In genomic region chr17:28362653-28363292, GRCm38 (mm10) we compare ENCODE assay signal across 8 mouse cellular contexts. TPM values are rescaled to one million over a fixed set of nuclear protein-coding genes. Genes with fewer than 3 reads are reported as not detected.
DNase-seq lines count a peak whose midpoint lies in the region; ATAC-seq and TF ChIP-seq lines count a peak whose summit lies in the region.

No protein-coding gene starts in this region.

- TF ChIP-seq EP300 in heart, adult 2 months (IDR thresholded peaks at IDR 0.05; ENCODE audit: insufficient read depth, low read depth, low read length): no peak

- 4% methylated on average over 25 of the region's 25 CpGs for WGBS in heart, embryonic 16.5 days
- 7% methylated on average over 25 of the region's 25 CpGs for WGBS in heart, adult 2 months
- 1% methylated on average over 25 of the region's 25 CpGs for WGBS in embryonic facial prominence, embryonic 11.5 days
- 7% methylated on average over 25 of the region's 25 CpGs for WGBS in intestine, embryonic 15.5 days
- WGBS in neural tube, embryonic 11.5 days: under 1% methylated on average over 24 of the region's 25 CpGs

- no peaks in the 10 kb centered on the region for H3K9me3 ChIP-seq in heart, embryonic 16.5 days (replicated peaks; ENCODE audit: control insufficient read depth, low read length)
- no peaks in the 10 kb centered on the region for H3K9me3 ChIP-seq in embryonic facial prominence, embryonic 11.5 days (replicated peaks; ENCODE audit: control insufficient read depth, low read length)
- H3K9me3 ChIP-seq in intestine, embryonic 15.5 days: no peaks in the 10 kb centered on the region
- H3K9me3 ChIP-seq in neural tube, embryonic 11.5 days (ENCODE audit: control insufficient read depth, low read length): no peaks in the 10 kb centered on the region

- peak overlapping the region; percentile 61 for H3K4me2 ChIP-seq in heart, embryonic 16.5 days (ENCODE audit: low read depth, low read length)
- H3K4me2 ChIP-seq in embryonic facial prominence, embryonic 11.5 days (ENCODE audit: low read depth, low read length): peak overlapping the region; percentile 33
- H3K4me2 ChIP-seq in intestine, embryonic 15.5 days (replicated peaks): peak overlapping the region; percentile 62
- peak overlapping the region; percentile 50 for H3K4me2 ChIP-seq in neural tube, embryonic 11.5 days (ENCODE audit: low read depth)

- TF ChIP-seq CTCF in heart, adult 2 months (IDR thresholded peaks at IDR 0.05): no peak

- H3K4me3 ChIP-seq in heart, embryonic 16.5 days (ENCODE audit: low read length): peak overlapping the region; percentile 44
- H3K4me3 ChIP-seq in heart, adult 2 months: no peak overlapping the region; the same call in 1 of the 2 replicates
- H3K4me3 ChIP-seq in embryonic facial prominence, embryonic 11.5 days (ENCODE audit: low read depth, low read length): peak overlapping the region; percentile 26
- peak overlapping the region; percentile 27 for H3K4me3 ChIP-seq in intestine, embryonic 15.5 days (replicated peaks)
- peak overlapping the region; percentile 22 for H3K4me3 ChIP-seq in neural tube, embryonic 11.5 days (ENCODE audit: low read depth, low read length)

- TF ChIP-seq POLR2A in heart, adult 2 months (IDR thresholded peaks at IDR 0.05; ENCODE audit: insufficient read depth, low read depth, low read length): no peak

- intact Hi-C loops in heart, adult 2 months (cut with DNase I): no loop called here

- peaks cover 15% of the 10 kb centered on the region for H3K4me1 ChIP-seq in heart, embryonic 16.5 days (ENCODE audit: control insufficient read depth, insufficient read depth, low read length)
- H3K4me1 ChIP-seq in heart, adult 2 months (ENCODE audit: control insufficient read depth, insufficient read depth, low read length): no peaks in the 10 kb centered on the region
- H3K4me1 ChIP-seq in embryonic facial prominence, embryonic 11.5 days (ENCODE audit: control insufficient read depth, insufficient read depth, low read length): peaks cover 6% of the 10 kb centered on the region
- H3K4me1 ChIP-seq in intestine, embryonic 15.5 days (replicated peaks): peaks cover 24% of the 10 kb centered on the region
- H3K4me1 ChIP-seq in neural tube, embryonic 11.5 days (ENCODE audit: control insufficient read depth, insufficient read depth, low read length): peaks cover 7% of the 10 kb centered on the region; the same call in 1 of the 2 replicates

- H3K79me2 ChIP-seq in heart, adult 2 months (replicated peaks; ENCODE audit: control insufficient read depth, insufficient read depth, low read length): no peaks in the 10 kb centered on the region

- no peak overlapping the region for H3K27ac ChIP-seq in heart, embryonic 16.5 days (ENCODE audit: low read length)
- no peak overlapping the region for H3K27ac ChIP-seq in heart, adult 2 months
- H3K27ac ChIP-seq in embryonic facial prominence, embryonic 11.5 days (replicated peaks; ENCODE audit: low read depth, low read length): no peak overlapping the region
- no peak overlapping the region for H3K27ac ChIP-seq in intestine, embryonic 15.5 days
- H3K27ac ChIP-seq in neural tube, embryonic 11.5 days (ENCODE audit: low read depth, low read length): no peak overlapping the region

- no peak for ATAC-seq in heart, embryonic 16.5 days (replicated peaks; ENCODE audit: extremely low read depth, insufficient read depth, low FRiP score)
- no peak for ATAC-seq in embryonic facial prominence, embryonic 11.5 days (replicated peaks; ENCODE audit: insufficient number of reproducible peaks, low FRiP score, low TSS enrichment, low read depth)
- no peak for ATAC-seq in intestine, embryonic 15.5 days
- no peak for ATAC-seq in neural tube, embryonic 11.5 days (ENCODE audit: insufficient read depth, low FRiP score, low TSS enrichment)

- peak overlapping the region; percentile 53 for H3K9ac ChIP-seq in heart, embryonic 16.5 days (ENCODE audit: low read length)
- H3K9ac ChIP-seq in heart, adult 2 months (ENCODE audit: low read depth, low read length): no peak overlapping the region; the same call in 1 of the 2 replicates
- H3K9ac ChIP-seq in embryonic facial prominence, embryonic 11.5 days (replicated peaks; ENCODE audit: low read length): peak overlapping the region; percentile 43
- peak overlapping the region; percentile 8; the same call in 1 of the 2 replicates for H3K9ac ChIP-seq in intestine, embryonic 15.5 days
- peak overlapping the region; percentile 39; the same call in 1 of the 2 replicates for H3K9ac ChIP-seq in neural tube, embryonic 11.5 days (ENCODE audit: low read length)

- DNase-seq in heart, adult 2 months: no peak
- DNase-seq in embryonic facial prominence, embryonic 11.5 days (ENCODE audit: low spot score): peak; percentile 52
- DNase-seq in neural tube, embryonic 11.5 days (ENCODE audit: low spot score): peak; percentile 45
- DNase-seq in cerebellum, adult 8-10 months: no peak
- no peak for DNase-seq in yolk sac, embryonic 10.5 days (ENCODE audit: low spot score)
- DNase-seq in spleen, postnatal 36 days (ENCODE audit: low spot score in 2 of 2): no peak

- no peaks in the 10 kb centered on the region for H3K36me3 ChIP-seq in heart, embryonic 16.5 days (ENCODE audit: control insufficient read depth, insufficient read depth)
- H3K36me3 ChIP-seq in heart, adult 2 months (ENCODE audit: control insufficient read depth, insufficient read depth, low read length): no peaks in the 10 kb centered on the region
- H3K36me3 ChIP-seq in embryonic facial prominence, embryonic 11.5 days (replicated peaks; ENCODE audit: control insufficient read depth, insufficient read depth, low read depth, low read length): no peaks in the 10 kb centered on the region
- no peaks in the 10 kb centered on the region for H3K36me3 ChIP-seq in intestine, embryonic 15.5 days
- no peaks in the 10 kb centered on the region for H3K36me3 ChIP-seq in neural tube, embryonic 11.5 days (ENCODE audit: control insufficient read depth, insufficient read depth, low read length)

- peaks cover 54% of the 10 kb centered on the region for H3K27me3 ChIP-seq in heart, embryonic 16.5 days (ENCODE audit: control insufficient read depth, insufficient read depth, low read length)
- peaks cover 8% of the 10 kb centered on the region for H3K27me3 ChIP-seq in heart, adult 2 months (ENCODE audit: control insufficient read depth, insufficient read depth, low read length)
- H3K27me3 ChIP-seq in embryonic facial prominence, embryonic 11.5 days (ENCODE audit: control insufficient read depth, insufficient read depth, low read length): peaks cover 34% of the 10 kb centered on the region
- H3K27me3 ChIP-seq in intestine, embryonic 15.5 days (replicated peaks): peaks cover 36% of the 10 kb centered on the region
- H3K27me3 ChIP-seq in neural tube, embryonic 11.5 days (ENCODE audit: control insufficient read depth, insufficient read depth, low read length): peaks cover 62% of the 10 kb centered on the region

RNA-seq across cellular contexts. Expression of gene Tulp1, which starts 2.2 kb away (rescaled TPM):
- 2.1 and 3.1 TPM in 2 replicates for polyA plus RNA-seq in heart, embryonic 16.5 days (2015; fragmentation: Nextera tagmentation; extraction: Ambion mirVana)
- not detected for total RNA-seq in heart, adult 2 months (2021)
- 0.38 TPM in 1 of 2 replicates, not detected in the other for polyA plus RNA-seq in heart, adult 2 months (2012; rRNA removed)
- polyA plus RNA-seq in embryonic facial prominence, embryonic 11.5 days (2014; fragmentation: Nextera tagmentation; extraction: Ambion mirVana): 3.4 and 3.6 TPM in 2 replicates
- 3.6 and 4.1 TPM in 2 replicates for polyA plus RNA-seq in intestine, embryonic 15.5 days (2015; fragmentation: Nextera tagmentation; extraction: Ambion mirVana)
- polyA plus RNA-seq in neural tube, embryonic 11.5 days (2014; fragmentation: Nextera tagmentation; extraction: Ambion mirVana): 3.3 and 5.0 TPM in 2 replicates

RNA-seq across cellular contexts. Expression of gene Tead3, which starts 12.2 kb away (rescaled TPM):
- polyA plus RNA-seq in heart, embryonic 16.5 days (2015; fragmentation: Nextera tagmentation; extraction: Ambion mirVana): 6.2 and 6.4 TPM in 2 replicates
- total RNA-seq in heart, adult 2 months (2021): 10 to 100 TPM; 12.7 to 13.7 TPM
- 20.2 and 21.2 TPM in 2 replicates for polyA plus RNA-seq in heart, adult 2 months (2012; rRNA removed)
- polyA plus RNA-seq in embryonic facial prominence, embryonic 11.5 days (2014; fragmentation: Nextera tagmentation; extraction: Ambion mirVana): 8.6 and 9.0 TPM in 2 replicates
- 8.9 and 10.0 TPM in 2 replicates for polyA plus RNA-seq in intestine, embryonic 15.5 days (2015; fragmentation: Nextera tagmentation; extraction: Ambion mirVana)
- 4.5 and 4.6 TPM in 2 replicates for polyA plus RNA-seq in neural tube, embryonic 11.5 days (2014; fragmentation: Nextera tagmentation; extraction: Ambion mirVana)

RNA-seq across cellular contexts. Expression of gene Rpl10a, which starts 34.5 kb away (rescaled TPM):
- polyA plus RNA-seq in heart, embryonic 16.5 days (2015; fragmentation: Nextera tagmentation; extraction: Ambion mirVana): 279 and 343 TPM in 2 replicates
- 100 to 1,000 TPM; 360 to 417 TPM for total RNA-seq in heart, adult 2 months (2021)
- 634 and 1,197 TPM in 2 replicates for polyA plus RNA-seq in heart, adult 2 months (2012; rRNA removed)
- polyA plus RNA-seq in embryonic facial prominence, embryonic 11.5 days (2014; fragmentation: Nextera tagmentation; extraction: Ambion mirVana): 562 and 613 TPM in 2 replicates
- polyA plus RNA-seq in intestine, embryonic 15.5 days (2015; fragmentation: Nextera tagmentation; extraction: Ambion mirVana): 639 and 690 TPM in 2 replicates
- polyA plus RNA-seq in neural tube, embryonic 11.5 days (2014; fragmentation: Nextera tagmentation; extraction: Ambion mirVana): 478 TPM in 2 replicates

RNA-seq across cellular contexts. Expression of gene Fance, which starts 49.5 kb away (rescaled TPM):
- polyA plus RNA-seq in heart, embryonic 16.5 days (2015; fragmentation: Nextera tagmentation; extraction: Ambion mirVana): 17.6 and 21.1 TPM in 2 replicates
- total RNA-seq in heart, adult 2 months (2021): 10 to 100 TPM; 11.2 to 12.0 TPM
- 7.4 and 11.8 TPM in 2 replicates for polyA plus RNA-seq in heart, adult 2 months (2012; rRNA removed)
- polyA plus RNA-seq in embryonic facial prominence, embryonic 11.5 days (2014; fragmentation: Nextera tagmentation; extraction: Ambion mirVana): 18.8 and 21.2 TPM in 2 replicates
- polyA plus RNA-seq in intestine, embryonic 15.5 days (2015; fragmentation: Nextera tagmentation; extraction: Ambion mirVana): 22.7 and 29.8 TPM in 2 replicates
- polyA plus RNA-seq in neural tube, embryonic 11.5 days (2014; fragmentation: Nextera tagmentation; extraction: Ambion mirVana): 23.2 and 23.7 TPM in 2 replicates

Comparison
In these comparisons a context has a peak if more than half of its experiments do, and no peak if none do; other contexts are left out.
1. DNase-seq: peak in embryonic facial prominence, embryonic 11.5 days (single experiment) and neural tube, embryonic 11.5 days (single experiment); none in heart, adult 2 months (0 of 2), cerebellum, adult 8-10 months (single experiment), yolk sac, embryonic 10.5 days (single experiment) and spleen, postnatal 36 days (0 of 2).
2. Peak in every context shown above with its lines, with median percentiles within 50 percentile points of each other: H3K4me2 ChIP-seq.